Mouse (Mus musculus) c-Kit-positive CD71-negative TER-119-negative erythroid progenitor cells, embryonic 14.5 days (primary cell): ENCODE measurements around the gene Col7a1.

Source experiments
- DNase-seq: peaks from one replicate; pipeline ENCODE4 v3.0.0-alpha.2; 2013; ENCODE audit warnings: low read depth

Col7a1 gene

GRCm38 (mm10) chr9:109021428-109021827, 68.0 kb downstream of the Col7a1 start:
- no peak for DNase-seq

- no peak for DNase-seq
Measured at GRCm38 (mm10) chr9:109022866-109023685, 69.7 kb downstream of the Col7a1 start.

- no peak for DNase-seq
Measured at GRCm38 (mm10) chr9:109027521-109027920, 74.1 kb downstream of the Col7a1 start.

GRCm38 (mm10) chr9:109028421-109028820, 75.0 kb downstream of the Col7a1 start:
- no peak for DNase-seq

- DNase-seq: no peak
Measured at GRCm38 (mm10) chr9:109028919-109029318, 75.5 kb downstream of the Col7a1 start.

- DNase-seq: no peak
Measured at GRCm38 (mm10) chr9:109030312-109030711, 76.9 kb downstream of the Col7a1 start.

- no peak for DNase-seq
Measured at GRCm38 (mm10) chr9:109031001-109031400, 77.6 kb downstream of the Col7a1 start.

- no peak for DNase-seq
Measured at GRCm38 (mm10) chr9:109031686-109032085, 78.3 kb downstream of the Col7a1 start.

- DNase-seq: no peak
Measured at GRCm38 (mm10) chr9:109032435-109032834, 79.0 kb downstream of the Col7a1 start.
